Mouse (Mus musculus) urinary bladder, adult 2 months (tissue): ENCODE data around the gene Heg1. TPM values are rescaled to one million over a fixed set of nuclear protein-coding genes. Genes with fewer than 3 reads are reported as not detected.

ENCODE experiments used
- DNase-seq: peaks from one replicate; pipeline ENCODE4 v3.0.0; 2022; ENCODE audit warnings: low spot score
- polyA plus RNA-seq: library from polyadenylated mRNA; depleted of rRNA; stranded (reverse); fragments of >200 nt; gene quantifications from 2 replicates; pipeline ENCODE4 v1.2.3, GENCODE M21; 2012

The Heg1 gene
- polyA plus RNA-seq, 1 experiment = 66.3 TPM

DNA sequence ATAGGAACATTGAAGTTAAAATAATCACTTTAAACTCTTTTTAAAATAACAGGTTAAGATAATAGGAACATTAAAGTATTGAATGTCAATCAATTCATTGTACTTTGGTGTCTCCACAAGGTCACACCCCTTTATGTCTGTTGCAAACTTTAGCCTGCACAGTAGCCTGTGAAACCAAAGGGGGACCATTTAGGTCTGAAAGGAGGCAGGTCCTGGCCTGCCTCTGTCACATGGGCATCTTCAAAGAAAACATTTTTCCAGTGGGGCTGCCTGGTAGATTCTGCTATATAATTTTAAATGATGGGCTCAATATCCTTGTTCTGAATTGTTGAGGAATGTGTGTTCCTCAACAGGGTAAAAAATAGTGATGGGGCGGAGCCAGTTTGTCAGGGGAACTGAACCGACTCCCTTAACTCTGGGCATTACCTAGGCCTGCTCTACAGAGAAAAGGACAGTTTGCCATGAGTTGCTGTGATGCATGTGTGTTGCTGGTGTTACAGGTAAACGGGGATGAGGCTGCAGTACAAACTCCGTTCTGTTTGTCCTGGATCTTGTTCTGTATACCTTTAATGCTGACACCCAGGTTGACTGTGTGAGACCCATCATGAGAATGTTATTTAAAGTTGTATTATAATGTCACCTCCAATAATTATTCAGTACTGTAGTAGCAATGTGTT, 86.7 kb downstream of the Heg1 start:
- DNase-seq = no peak

DNA sequence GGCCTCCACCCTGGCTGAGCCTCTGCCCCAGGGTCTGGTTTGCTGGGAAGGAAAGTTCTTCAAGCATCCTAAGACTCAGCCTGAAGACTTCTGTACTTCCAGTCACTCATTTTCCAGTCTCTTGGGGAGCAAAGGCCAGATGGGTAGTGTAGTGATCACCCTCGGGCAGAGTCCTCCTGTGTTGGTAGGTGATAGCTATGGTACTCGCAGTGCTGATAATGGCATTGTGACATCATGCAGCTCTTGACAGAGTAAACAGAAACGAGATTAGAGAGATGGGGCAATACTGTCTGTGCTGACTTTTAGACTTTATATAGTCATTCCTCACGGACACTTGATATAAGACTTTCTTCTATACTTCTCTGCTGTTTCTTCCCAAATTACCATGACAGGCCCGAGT, 88.6 kb downstream of the Heg1 start:
- DNase-seq = no peak

DNA sequence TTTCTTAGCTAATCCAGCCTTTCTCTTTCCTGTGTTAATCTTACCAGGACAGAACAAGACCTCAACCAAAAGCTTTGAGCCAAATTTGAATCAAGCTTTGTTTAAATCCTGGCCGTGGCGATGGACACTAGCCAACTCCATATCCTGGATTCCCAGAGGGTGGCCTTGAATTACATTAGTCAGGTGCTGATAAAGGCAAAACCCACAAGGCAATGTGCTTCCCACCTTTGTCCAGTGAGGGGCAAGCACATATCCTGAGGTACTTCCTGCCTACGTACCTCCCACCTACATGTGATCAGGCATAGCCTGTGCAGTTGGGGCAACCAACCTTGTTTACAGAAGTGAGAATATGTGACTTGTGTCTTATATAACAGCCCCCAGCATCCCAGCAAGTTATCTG, 90.8 kb downstream of the Heg1 start:
- DNase-seq = no peak

DNA sequence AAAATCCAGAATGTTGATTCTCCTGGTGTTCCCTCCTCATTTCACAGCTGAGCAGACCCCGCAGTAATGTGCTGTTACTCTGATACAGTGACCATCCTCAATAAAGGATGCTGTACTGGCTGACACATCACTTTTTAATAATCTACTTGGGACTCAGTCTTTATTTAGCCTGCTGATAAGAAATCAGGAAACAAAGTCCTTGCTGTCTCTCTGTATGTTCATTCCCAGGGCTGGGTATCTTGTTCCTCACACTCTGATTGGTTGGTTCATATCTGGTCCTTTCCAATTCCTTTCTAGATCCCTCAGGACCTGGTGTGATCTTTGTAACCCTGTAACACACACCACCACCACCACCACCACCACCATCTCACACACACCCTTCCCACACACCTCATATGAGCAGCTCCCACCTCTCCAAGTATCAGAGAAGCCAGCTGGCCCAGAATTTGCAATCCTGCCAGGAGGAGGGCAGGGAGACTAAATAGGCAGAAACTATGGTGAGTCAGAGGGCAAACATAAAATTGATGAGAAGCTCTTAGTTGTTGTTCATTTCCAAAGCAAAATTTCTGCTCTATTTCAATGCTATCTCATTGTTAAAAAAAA, 91.7 kb downstream of the Heg1 start:
- no peak for DNase-seq

DNA sequence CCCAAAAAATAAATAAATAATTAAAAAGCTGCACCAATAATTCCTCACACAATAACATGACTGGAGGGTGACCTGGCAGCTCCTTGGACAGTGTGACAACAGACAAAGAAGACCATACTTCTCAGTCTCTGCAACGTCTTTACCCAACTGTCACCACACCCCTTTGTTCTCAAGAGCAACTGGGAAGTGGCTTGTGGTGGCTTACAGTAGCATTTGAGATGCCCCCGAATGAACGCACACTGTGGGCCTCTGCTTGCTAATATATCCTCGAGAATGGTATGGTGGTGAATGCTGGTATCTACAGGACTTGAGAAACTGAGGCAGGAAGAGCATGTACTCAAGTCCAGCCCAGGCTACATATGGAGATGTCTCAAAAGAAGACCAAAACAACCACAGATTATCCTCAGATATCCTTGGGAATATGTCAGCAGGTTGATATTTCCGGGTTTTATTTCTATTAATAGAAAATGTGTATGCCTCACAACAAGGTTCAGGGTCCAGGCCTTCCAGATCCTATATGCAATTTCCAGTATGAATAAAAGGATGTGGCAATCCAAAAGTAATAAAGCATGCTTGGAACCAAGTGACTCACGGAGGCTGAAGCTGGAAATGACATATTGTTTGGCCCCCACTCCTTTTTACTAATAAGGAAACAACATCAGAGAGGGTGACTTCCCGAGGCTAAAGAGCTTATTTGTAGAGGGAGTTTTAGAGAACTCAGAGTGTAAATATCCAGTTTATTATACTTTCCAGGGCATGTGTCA, 92.8 kb downstream of the Heg1 start:
- no peak for DNase-seq

DNA sequence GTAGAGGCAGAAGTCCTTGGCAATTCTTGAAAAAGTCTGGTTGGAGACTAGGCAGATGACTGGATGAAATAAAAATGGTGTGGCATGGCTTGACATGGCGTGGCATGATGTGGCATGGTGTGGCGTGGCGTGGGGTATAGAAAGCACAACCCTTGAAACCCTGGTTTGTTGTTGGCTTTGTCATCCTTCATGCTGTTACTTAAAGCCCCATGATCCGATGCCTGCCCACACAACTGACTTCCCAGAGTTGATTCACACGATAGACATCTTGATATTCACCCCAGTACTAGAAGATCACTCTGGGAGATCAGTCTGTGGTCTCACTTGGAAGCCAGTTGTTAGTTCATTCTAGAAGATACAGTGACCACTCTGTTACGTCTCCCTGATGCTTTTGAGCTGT, 93.4 kb downstream of the Heg1 start:
- DNase-seq = no peak

DNA sequence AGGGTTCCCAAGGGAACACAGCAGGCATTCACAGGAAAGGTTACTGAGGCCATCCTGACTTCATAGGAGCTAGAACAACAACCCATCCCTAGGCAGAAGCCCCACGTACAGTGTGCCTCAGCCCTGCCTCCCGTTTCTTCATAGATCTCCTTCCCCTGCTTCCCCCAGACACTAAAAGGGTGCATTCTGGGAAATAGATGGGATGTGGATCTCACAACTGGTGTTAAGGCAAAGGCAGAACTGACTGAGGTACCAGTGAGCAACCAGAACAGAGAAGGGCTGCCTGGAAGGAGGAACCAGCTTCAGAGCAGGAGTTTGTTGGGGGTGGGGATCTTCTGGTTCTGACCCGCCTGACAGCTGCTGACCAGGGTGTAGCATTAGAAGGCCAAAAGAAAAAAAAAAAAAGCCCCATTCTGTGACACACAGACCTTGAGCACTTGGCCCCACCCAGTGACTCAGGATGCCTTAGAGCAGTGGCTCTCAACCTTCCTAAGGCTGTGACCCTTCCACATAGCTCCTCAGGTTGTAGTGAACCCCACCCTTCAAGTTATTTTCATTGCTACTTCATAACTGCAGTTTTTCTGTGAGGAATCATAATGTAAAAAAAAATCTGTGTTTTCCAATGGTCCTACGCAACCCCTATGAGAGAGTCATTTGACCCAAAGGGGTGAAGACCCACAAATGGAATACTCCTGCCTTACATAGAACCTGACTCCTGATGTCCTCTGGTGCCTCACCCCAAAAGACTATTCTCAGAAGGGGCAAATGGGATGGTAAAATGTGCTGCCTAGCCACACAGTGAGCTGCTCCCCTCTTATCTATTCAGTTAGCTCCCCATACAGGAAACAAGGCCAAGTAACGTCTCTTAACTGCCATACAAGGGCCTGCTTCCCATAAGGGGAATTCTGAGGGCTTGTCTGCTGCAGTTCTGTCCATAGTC, 97.9 kb downstream of the Heg1 start:
- no peak for DNase-seq

DNA sequence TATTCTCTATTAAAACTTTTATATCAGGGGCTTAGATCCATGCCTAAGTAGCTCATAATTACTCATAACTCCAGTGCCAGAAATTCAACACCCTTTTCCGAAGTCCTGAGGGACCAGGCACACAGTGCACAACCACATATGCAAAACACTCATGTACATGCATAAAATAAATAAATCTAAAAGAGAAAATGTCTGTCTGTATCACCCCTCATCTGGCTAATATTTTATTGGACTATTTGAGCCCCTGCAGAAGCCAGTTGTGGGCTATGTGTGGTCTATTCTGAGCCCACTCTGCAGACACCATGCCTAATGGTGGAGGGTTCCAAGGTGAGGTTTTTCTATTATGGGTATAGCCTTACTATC, 98.5 kb downstream of the Heg1 start:
- DNase-seq = no peak

DNA sequence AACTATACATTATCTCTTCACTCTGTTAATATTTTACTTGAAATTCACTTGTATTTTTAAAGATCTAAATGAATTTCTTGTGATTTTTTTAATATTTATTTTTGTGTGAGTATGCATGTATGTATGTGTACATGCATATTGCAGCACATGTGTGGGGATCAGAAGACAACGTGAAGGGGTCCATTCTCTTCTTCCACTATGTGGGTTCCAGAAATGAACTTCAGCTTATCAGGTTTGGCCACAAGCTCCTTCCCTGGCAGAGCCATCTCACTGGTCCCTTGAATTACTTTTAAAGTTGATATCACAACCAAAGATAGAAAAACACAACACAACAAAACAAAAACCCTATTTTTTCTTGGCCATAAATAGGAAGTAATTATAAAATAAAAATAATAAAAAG, 100.4 kb downstream of the Heg1 start:
- DNase-seq = no peak

DNA sequence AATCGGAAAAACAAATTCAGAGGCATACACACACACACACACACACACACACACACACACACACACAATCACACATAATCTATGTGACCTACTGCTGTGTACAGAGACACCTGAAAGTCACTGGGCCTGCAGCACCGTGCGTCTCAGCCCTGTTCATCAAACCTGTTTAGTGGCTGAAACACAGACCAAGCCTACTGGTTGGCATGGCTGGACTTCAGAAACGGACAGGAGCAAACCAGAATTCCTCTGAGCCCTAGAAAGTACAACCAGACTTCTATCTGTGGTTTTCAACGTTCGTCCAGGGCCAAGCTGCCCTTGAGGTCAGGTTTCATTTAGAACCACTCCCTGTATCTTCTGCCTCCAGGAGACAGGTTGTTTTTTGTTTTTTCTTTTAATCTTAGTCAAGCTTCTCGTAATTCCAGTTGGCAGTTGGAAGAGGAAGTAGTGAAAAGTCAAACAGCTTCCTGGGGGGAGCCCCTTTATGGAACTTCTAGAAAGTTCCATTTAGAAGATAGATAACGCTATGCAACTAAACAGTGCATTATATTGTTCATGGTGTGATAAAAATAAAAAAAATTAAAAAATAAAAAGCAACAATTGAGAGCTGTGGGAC, 101.0 kb downstream of the Heg1 start:
- no peak for DNase-seq

DNA sequence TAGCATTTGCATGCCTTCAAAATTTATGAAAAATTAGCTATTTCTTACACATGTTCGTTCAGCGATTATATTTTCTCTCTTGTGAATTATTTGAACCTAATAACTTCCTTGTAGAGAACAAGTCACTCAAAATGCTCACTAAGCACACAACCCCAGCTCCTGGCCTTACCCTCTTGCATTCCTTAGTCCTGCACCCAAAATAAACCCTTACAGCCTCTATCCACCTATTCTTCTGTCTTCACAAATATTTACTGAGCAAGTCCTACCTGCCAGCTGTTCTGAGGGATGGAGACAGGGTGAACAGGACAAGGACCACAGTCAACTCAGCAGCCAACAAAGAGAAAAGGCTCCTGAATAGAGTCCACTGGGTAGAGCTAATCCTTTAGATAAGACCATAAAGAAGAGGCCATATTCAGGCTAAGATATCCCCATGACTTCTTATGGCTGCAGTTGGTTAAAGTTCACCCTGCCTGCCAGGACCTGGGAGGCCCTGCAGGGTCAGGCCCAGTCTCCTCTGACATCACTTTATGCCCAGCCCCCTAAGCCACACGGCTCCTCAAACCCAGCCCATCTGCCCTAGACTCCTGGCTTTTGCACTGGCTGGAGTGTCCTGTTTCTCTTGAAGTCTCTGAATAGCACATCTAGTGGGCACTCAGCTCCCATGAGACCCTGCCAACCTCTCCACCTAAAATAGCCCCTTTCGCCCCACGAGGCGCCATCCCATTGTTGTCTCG, 102.7 kb downstream of the Heg1 start:
- DNase-seq = no peak

DNA sequence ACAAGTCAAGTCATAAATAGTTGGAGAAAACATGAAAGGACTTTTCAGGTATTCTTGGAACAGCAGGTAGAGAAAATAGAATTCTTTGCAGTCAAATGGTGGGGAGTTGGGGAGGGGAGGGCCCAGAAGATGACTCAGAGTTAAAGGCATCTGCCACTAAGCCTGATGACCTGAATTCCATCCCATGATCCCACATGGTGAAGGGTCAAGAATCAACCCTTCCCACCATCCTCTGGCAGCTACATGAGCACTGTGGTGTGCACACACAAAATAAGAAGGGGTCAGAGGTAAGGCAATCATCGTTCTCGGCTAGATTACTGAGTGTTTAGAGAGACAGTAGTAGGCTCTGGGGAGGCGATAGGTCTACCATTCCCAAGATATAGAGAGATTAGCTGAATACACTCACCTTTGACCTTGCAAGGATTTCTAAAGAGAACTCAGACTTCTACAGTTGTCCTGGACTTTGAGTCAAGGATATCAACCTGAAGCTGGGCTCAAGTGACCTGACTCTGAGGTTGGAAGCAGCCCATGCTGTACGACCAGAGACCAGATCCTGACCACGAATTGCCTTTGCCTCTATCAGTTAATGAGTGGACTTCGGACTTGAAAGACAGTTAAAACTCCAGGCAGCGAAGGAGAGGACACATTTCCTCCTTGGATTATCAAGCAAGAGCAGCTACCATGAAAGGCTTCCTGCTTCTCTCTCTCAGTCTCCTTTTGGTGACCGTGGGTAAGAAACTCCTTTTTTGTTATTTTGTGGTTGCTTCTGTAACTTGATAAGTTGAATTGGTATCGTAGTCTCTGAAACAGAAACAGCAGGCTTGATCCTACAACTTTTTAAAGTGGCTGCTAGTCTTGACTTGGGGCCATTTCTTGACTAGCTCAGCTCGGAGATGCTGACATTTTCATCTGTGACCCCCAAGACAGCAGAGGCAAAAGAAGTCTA, 109.9 kb downstream of the Heg1 start, which contains the start of gene Muc13:
TSS of gene Muc13 (plus strand) at position 192 of the 946 bp plus-strand sequence.
- no peak for DNase-seq

DNA sequence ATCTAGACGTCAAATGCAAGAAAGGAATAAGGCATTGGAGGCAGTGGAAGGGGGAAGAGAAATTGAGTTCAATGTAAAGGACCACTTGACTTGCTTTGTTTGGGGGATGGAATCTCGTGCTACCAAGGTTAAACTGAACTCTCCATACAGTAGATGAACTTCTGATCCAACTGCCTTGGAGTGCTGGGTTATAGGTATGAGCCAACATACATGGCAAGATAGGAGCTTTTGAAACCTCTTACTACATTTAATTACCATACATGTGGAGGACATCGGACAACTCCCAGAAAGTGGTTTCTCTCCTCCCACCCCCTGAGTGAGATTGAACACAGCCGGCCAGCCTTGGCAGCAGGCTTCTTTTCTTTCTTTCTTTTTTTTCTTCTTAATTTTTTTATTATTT, 110.9 kb downstream of the Heg1 start:
- DNase-seq = no peak

DNA sequence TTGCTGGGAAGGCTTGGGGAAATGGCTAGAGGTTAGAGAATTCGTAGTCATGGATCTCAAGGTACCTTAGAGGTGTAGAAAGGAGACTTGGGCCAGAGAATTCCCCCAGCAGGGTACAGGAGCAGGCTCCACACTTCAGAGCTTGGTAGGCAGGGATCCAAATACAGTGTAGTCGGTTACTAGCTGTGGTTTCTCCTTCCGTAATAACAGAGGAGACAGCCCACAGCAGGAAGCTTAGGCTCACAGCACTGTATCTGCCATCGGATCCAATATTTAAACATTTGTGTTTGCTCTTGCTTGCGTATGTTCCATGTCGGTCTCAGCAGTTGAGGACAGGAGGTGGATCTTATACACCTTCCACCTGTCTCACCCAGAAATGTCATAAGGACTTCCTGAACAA, 111.7 kb downstream of the Heg1 start:
- DNase-seq = no peak

DNA sequence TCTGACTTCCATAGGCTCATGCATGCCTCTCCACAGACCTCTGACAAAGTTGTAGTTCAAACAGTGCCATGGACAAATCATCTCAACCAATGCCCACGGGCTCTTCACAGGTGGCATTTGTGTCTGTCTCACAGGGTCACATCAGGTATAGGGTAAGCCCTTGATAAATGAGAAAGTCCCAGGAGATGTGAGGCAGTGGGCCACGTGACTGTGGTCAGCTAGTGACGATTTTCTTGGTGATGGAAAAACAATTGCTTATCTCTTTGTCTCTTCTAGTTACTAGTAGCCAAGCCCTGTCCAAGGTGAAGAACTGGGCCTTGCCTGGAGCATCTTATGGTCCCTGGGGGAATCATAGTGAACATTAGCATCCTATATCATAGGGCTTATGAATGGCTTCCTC, 112.6 kb downstream of the Heg1 start:
- no peak for DNase-seq

DNA sequence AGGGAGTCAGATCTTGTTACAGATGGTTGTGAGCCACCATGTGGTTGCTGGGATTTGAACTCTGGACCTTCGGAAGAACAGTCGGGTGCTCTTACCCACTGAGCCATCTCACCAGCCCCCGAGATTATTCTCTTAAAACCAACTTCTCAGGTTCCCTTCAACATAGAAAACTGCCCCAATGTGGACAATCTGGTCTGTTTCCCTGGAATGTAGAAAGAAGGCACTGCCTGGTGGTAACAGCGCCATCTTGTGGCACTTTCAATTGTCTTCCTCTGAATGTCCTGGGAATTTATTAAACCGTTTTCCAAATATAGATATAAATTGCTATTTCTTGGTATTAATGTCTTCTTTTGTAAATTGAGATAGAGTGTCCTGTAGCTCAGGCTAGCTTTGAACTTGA, 113.7 kb downstream of the Heg1 start:
- no peak for DNase-seq

DNA sequence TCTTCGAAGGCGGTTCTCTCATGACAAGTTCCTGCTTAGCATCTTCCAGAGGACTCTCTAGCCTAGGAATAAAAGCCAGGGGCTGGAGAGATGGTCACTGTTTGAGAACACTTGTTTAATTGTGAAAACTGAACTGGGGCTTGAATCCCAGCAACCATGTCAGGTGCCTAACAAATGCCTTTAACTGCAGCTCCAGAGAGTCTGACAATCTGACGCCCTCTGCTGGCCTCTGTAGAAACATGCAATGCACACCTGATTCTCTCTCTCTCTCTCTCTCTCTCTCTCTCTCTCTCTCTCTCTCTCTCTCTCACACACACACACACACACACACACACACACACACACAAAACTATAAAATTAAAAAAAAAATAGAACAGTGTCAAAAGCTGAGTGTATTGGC, 125.8 kb downstream of the Heg1 start:
- DNase-seq = no peak

DNA sequence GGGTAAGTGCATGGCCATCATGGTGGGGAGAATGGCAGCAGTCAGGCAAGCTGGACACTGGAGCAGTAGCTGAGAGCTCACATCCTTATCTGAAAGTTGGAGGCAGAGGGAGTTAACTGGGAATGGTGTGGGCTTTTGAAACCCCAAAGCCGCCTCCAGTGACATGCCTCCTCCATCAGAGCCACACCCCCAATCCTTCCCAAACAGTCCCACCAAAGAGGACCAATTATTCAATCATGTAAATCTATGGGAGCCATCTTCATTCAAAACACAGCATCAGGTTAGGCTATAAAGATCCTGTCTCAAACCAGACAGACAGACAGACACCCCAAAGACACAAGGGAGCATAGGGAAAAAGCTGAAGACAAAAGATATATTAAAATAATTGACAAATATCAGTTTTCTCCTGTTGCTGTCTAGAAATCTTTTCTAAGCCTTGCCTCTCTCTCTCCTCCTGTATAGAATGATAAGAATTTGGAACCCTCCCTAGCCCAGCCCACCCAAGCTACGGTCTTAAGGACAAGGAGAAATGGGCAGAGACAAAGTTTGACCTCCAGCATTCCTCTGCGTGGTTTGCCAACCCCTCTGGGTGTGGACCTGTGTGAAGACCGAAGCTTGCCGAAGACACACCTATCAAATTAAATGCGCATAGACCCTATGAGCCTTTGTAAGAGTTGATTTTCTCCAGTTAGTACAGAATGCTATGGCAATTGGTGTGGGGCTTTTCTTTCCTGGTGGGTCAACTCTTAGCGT, 134.4 kb downstream of the Heg1 start:
- no peak for DNase-seq
